Mouse (Mus musculus) brown adipose tissue, adult 24 weeks (tissue): ENCODE results near the gene Gm20388. TPM values are rescaled to one million over a fixed set of nuclear protein-coding genes. Genes with fewer than 3 reads are reported as not detected.

Experiments used
- H3K27ac ChIP-seq: fragments of 200-500 bp; replicated peaks from 2 replicates; pipeline ENCODE4 v1.5.1; 2012; ENCODE audit warnings: low read depth, mild to moderate bottlenecking, low read length
- H3K4me1 ChIP-seq: fragments of 200-500 bp; 2 replicates; pipeline ENCODE4 v1.6.1; 2012; ENCODE audit warnings: low read length, mixed read lengths; ENCODE audit not compliant: control insufficient read depth, insufficient read depth, insufficient read length
- H3K4me3 ChIP-seq: fragments of 200-500 bp; 2 replicates; pipeline ENCODE4 v1.5.1; 2012; ENCODE audit warnings: low read depth, mild to moderate bottlenecking, low read length, moderate library complexity; ENCODE audit not compliant: insufficient read depth
- polyA plus RNA-seq: library from polyadenylated mRNA; stranded (reverse); fragments of >200 nt; gene quantifications from 2 replicates; pipeline ENCODE4 v1.2.4, GENCODE M21; 2012; ENCODE audit not compliant: missing spikeins, insufficient read depth, insufficient read length

Gm20388 gene
- polyA plus RNA-seq, 1 experiment = 44.7 TPM

- H3K4me1 ChIP-seq = no peaks in the 10 kb centered on the region
- no peak overlapping the region for H3K4me3 ChIP-seq
Observed at GRCm38 (mm10) chr8:124339742-124340141, 4429.1 kb downstream of the Gm20388 start.

GRCm38 (mm10) chr8:124340360-124341068 lies 4429.9 kb downstream of the Gm20388 start:
- H3K27ac ChIP-seq = no peak overlapping the region
- no peaks in the 10 kb centered on the region for H3K4me1 ChIP-seq
- H3K4me3 ChIP-seq = no peak overlapping the region

More at GRCm38 (mm10) chr8:124339742-124340141, 4429.1 kb downstream of the Gm20388 start:
- H3K27ac ChIP-seq = no peak overlapping the region

- Histone ChIP-seq H3K4me1 (no peaks in the 10 kb centered on the region), H3K4me3 (no peak overlapping the region)
Observed at GRCm38 (mm10) chr8:124343151-124343550, 4432.5 kb downstream of the Gm20388 start.

GRCm38 (mm10) chr8:124343991-124344390 lies 4433.4 kb downstream of the Gm20388 start:
- Histone ChIP-seq H3K27ac (no peak overlapping the region), H3K4me3 (no peak overlapping the region), H3K4me1 (no peaks in the 10 kb centered on the region)

More at GRCm38 (mm10) chr8:124343151-124343550, 4432.5 kb downstream of the Gm20388 start:
- no peak overlapping the region for H3K27ac ChIP-seq

GRCm38 (mm10) chr8:124345098-124345497 lies 4434.5 kb downstream of the Gm20388 start:
- Histone ChIP-seq H3K27ac (no peak overlapping the region), H3K4me3 (no peak overlapping the region), H3K4me1 (no peaks in the 10 kb centered on the region)

- Histone ChIP-seq H3K4me3 (no peak overlapping the region), H3K4me1 (no peaks in the 10 kb centered on the region), H3K27ac (no peak overlapping the region)
Observed at GRCm38 (mm10) chr8:124346852-124347523, 4436.3 kb downstream of the Gm20388 start.

- H3K27ac ChIP-seq = no peak overlapping the region
- no peaks in the 10 kb centered on the region for H3K4me1 ChIP-seq
- no peak overlapping the region for H3K4me3 ChIP-seq
Observed at GRCm38 (mm10) chr8:124348087-124348486, 4437.4 kb downstream of the Gm20388 start.

- no peak overlapping the region for H3K4me3 ChIP-seq
- H3K27ac ChIP-seq = no peak overlapping the region
- H3K4me1 ChIP-seq = no peaks in the 10 kb centered on the region
Observed at GRCm38 (mm10) chr8:124349663-124350062, 4439.0 kb downstream of the Gm20388 start.

- Histone ChIP-seq H3K4me3 (no peak overlapping the region), H3K4me1 (no peaks in the 10 kb centered on the region), H3K27ac (no peak overlapping the region)
Observed at GRCm38 (mm10) chr8:124351636-124352035, 4441.0 kb downstream of the Gm20388 start.

- Histone ChIP-seq H3K4me3 (no peak overlapping the region), H3K27ac (no peak overlapping the region), H3K4me1 (no peaks in the 10 kb centered on the region)
Observed at GRCm38 (mm10) chr8:124360911-124361310, 4450.3 kb downstream of the Gm20388 start.

GRCm38 (mm10) chr8:124361773-124362427 lies 4451.3 kb downstream of the Gm20388 start:
- H3K4me3 ChIP-seq = no peak overlapping the region
- H3K4me1 ChIP-seq = no peaks in the 10 kb centered on the region
- no peak overlapping the region for H3K27ac ChIP-seq

GRCm38 (mm10) chr8:124362589-124362988 lies 4451.9 kb downstream of the Gm20388 start:
- H3K27ac ChIP-seq = no peak overlapping the region
- H3K4me3 ChIP-seq = no peak overlapping the region
- H3K4me1 ChIP-seq = no peaks in the 10 kb centered on the region

- Histone ChIP-seq H3K4me3 (no peak overlapping the region), H3K4me1 (no peaks in the 10 kb centered on the region), H3K27ac (no peak overlapping the region)
Observed at GRCm38 (mm10) chr8:124363337-124363736, 4452.7 kb downstream of the Gm20388 start.

GRCm38 (mm10) chr8:124368213-124368612 lies 4457.6 kb downstream of the Gm20388 start:
- Histone ChIP-seq H3K27ac (no peak overlapping the region), H3K4me1 (no peaks in the 10 kb centered on the region), H3K4me3 (no peak overlapping the region)

GRCm38 (mm10) chr8:124370422-124371183 lies 4460.0 kb downstream of the Gm20388 start:
- H3K4me3 ChIP-seq = no peak overlapping the region
- H3K4me1 ChIP-seq = no peaks in the 10 kb centered on the region
- H3K27ac ChIP-seq = no peak overlapping the region
